Mouse (Mus musculus) hindbrain, embryonic 13.5 days (tissue): ENCODE measurements at regions not wholly inside any gene's neighbourhood (a gene's known extent, or its start where the extent isn't known, plus 50 kb on each side); places are given as distances from the start of the nearest gene placed in this dataset.

ENCODE experiments used
- ATAC-seq: fragments of 200-750 bp; cut with Nextera tagmentation; 2 replicates; pipeline ENCODE4 v1.8.0; 2017; ENCODE audit warnings: moderate TSS enrichment; ENCODE audit not compliant: low FRiP score
- H3K27ac ChIP-seq: fragments of 300-500 bp; sonication (generic); 2 replicates; pipeline ENCODE4 v1.5.1; 2015; ENCODE audit warnings: inconsistent platforms, mild to moderate bottlenecking, moderate library complexity
- H3K27me3 ChIP-seq: fragments of 300-500 bp; sonication (generic); 2 replicates; pipeline ENCODE4 v1.6.1; 2015; ENCODE audit warnings: mild to moderate bottlenecking, inconsistent platforms
- H3K36me3 ChIP-seq: fragments of 300-500 bp; sonication (generic); 2 replicates; pipeline ENCODE4 v1.6.1; 2015; ENCODE audit warnings: mild to moderate bottlenecking, inconsistent platforms
- H3K4me1 ChIP-seq: fragments of 300-500 bp; sonication (generic); replicated peaks from 2 replicates; pipeline ENCODE4 v1.6.1; 2015; ENCODE audit warnings: inconsistent platforms
- H3K4me2 ChIP-seq: fragments of 300-500 bp; sonication (generic); 2 replicates; pipeline ENCODE4 v1.6.1; 2015; ENCODE audit warnings: inconsistent platforms, mild to moderate bottlenecking, moderate library complexity
- H3K4me3 ChIP-seq: fragments of 300-500 bp; sonication (generic); 2 replicates; pipeline ENCODE4 v1.5.1; 2015; ENCODE audit warnings: mild to moderate bottlenecking, inconsistent platforms
- H3K9ac ChIP-seq: fragments of 300-500 bp; sonication (generic); 2 replicates; pipeline ENCODE4 v1.6.1; 2015; ENCODE audit warnings: mild to moderate bottlenecking, inconsistent platforms
- H3K9me3 ChIP-seq: fragments of 300-500 bp; sonication (generic); 2 replicates; pipeline ENCODE4 v1.6.1; 2016; ENCODE audit warnings: inconsistent platforms
- WGBS: fragments of 180-500 bp; shearing (Covaris S2); methylation state at CpG from one replicate; pipeline ENCODE4 v1.1.7; 2015; 5-methylcytosine and 5-hydroxymethylcytosine counted together

DNA sequence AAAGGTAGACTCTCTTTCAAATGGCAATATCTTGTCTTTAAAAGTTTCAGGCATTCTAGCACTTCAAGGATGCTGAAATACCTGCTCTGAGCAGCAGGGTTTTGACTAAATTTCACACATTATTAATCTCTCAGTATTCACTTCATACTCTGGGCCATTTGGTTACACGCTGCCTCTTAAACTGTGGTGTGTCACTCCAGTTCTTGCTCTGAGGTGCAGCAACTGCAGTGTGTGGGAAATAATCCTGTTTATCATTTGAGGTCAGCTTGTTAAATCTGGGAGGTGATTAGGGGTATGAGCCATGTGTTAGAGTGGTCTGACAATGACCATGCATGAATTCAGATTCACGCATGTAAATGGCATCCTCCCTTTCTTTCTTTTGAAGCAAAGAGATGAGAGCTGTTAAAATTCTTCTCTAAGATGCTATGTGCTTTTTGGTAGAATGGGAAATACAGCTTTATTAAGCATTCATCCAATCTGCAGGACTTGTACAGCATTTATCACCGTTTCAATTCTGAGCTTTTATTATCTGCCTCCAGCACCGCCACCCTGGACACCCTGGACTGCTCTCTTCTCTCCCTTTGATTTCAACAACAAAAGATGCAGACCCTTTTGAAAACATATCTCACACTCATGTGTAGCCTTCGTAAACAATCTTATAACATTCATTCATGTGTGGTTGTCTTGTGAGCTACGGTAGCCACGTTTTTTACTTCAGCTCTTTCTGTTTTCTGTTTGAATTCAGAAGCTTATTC, 362.4 kb upstream of the Gm38303 start:
- Histone ChIP-seq H3K9ac (no peak overlapping the region), H3K4me2 (no peak overlapping the region), H3K27ac (no peak overlapping the region), H3K27me3 (no peaks in the 10 kb centered on the region), H3K4me3 (no peak overlapping the region), H3K9me3 (no peaks in the 10 kb centered on the region), H3K4me1 (no peaks in the 10 kb centered on the region), H3K36me3 (no peaks in the 10 kb centered on the region)
- ATAC-seq = no peak
- whole genome bisulfite sequencing = 74% methylated on average over 7 of the region's 7 CpGs

DNA sequence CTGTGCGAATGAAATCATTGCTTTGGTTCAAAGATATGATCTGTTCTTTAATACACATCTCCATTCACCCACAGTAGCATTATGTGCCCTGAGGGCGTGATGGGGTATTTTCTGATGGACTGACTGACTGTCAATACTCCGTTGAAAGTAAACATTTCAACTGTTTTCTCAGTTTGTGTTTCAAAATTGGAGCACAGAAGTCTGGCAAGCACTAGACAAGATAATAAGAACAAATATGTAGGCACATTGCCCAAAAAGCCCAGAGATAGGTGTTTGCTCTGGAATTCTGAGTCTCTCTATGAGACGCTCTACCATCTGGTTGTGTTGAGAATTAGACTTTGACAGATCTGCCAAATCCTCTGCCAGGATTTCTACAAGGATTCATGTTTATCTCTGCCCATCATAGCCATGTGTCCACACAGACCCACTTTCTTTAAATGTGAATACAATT, 350.0 kb upstream of the Gm38303 start:
- Histone ChIP-seq H3K9me3 (no peaks in the 10 kb centered on the region), H3K4me1 (0 out of 2 replicates have a peak, but pooled peaks cover 3% of the 10 kb centered on the region), H3K9ac (no peak overlapping the region), H3K4me2 (no peak overlapping the region), H3K4me3 (no peak overlapping the region), H3K36me3 (no peaks in the 10 kb centered on the region), H3K27me3 (no peaks in the 10 kb centered on the region), H3K27ac (no peak overlapping the region)
- WGBS = 58% methylated on average over 4 of the region's 4 CpGs
- ATAC-seq = no peak

- 0 out of 2 replicates have a peak, but pooled peaks cover 3% of the 10 kb centered on the region for H3K4me1 ChIP-seq
- H3K4me2 ChIP-seq = no peak overlapping the region
- H3K27me3 ChIP-seq = no peaks in the 10 kb centered on the region
- no peak overlapping the region for H3K9ac ChIP-seq
- no peaks in the 10 kb centered on the region for H3K36me3 ChIP-seq
- 59% methylated on average over 6 of the region's 6 CpGs for WGBS
- H3K9me3 ChIP-seq = no peaks in the 10 kb centered on the region
- peak; percentile 87; the same call in 1 of the 2 replicates for ATAC-seq
- H3K4me3 ChIP-seq = no peak overlapping the region
- no peak overlapping the region for H3K27ac ChIP-seq
These were observed 349.5 kb upstream of the Gm38303 start for GRCm38 (mm10) chr3:10684885-10685500.

GRCm38 (mm10) chr3:10681938-10682337, 346.5 kb upstream of the Gm38303 start:
- H3K27me3 ChIP-seq = no peaks in the 10 kb centered on the region
- H3K27ac ChIP-seq = no peak overlapping the region
- no peak for ATAC-seq
- H3K4me2 ChIP-seq = no peak overlapping the region
- H3K9me3 ChIP-seq = no peaks in the 10 kb centered on the region
- H3K4me1 ChIP-seq = 0 out of 2 replicates have a peak, but pooled peaks cover 3% of the 10 kb centered on the region
- no peak overlapping the region for H3K4me3 ChIP-seq
- no peak overlapping the region for H3K9ac ChIP-seq
- no peaks in the 10 kb centered on the region for H3K36me3 ChIP-seq

DNA sequence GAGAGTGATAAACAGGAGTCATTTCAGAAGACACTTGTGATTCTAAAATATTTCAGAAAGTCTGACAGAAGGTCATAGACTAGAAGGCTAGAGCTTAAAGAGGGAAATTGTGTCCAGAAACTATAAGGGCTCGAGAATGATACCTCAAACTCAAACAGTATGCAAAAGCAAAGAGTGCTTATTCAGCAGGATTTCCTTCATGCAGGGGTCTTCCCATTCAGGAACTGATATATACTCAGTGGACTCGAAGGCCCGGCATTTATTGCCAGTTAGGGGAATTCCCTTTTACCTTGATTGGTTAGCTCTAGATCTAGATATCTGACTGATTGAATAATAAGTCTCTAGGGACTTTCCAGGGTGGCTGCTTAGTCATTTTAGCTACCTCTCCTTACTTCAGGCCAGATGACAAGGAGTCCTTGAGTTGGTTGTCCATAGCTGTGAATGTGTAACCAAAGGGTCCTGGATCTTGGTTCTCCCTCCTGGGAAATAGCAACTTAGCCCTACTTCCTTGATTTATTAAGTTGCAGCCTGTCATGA, 312.6 kb upstream of the Gm38303 start:
- no peak for ATAC-seq
- WGBS = 78% methylated on average over 3 of the region's 3 CpGs
- H3K27me3 ChIP-seq = no peaks in the 10 kb centered on the region

More for the DNA sequence above, 312.6 kb upstream of the Gm38303 start:
- Histone ChIP-seq H3K27ac (no peak overlapping the region), H3K4me2 (no peak overlapping the region), H3K4me1 (no peaks in the 10 kb centered on the region), H3K36me3 (no peaks in the 10 kb centered on the region), H3K4me3 (no peak overlapping the region), H3K9me3 (no peaks in the 10 kb centered on the region), H3K9ac (no peak overlapping the region)
